Mouse (Mus musculus) heart, embryonic 11.5 days (tissue): Measurements from ENCODE around the gene Lrrc34. TPM values are rescaled to one million over a fixed set of nuclear protein-coding genes. Genes with fewer than 3 reads are reported as not detected.

Experiments used
- ATAC-seq: fragments of 200-750 bp; cut with Nextera tagmentation; replicated peaks from 2 replicates; pipeline ENCODE4 v1.8.0; 2017; ENCODE audit warnings: moderate library complexity; ENCODE audit not compliant: insufficient number of reproducible peaks, low FRiP score, low TSS enrichment
- H3K27ac ChIP-seq: fragments of 300-500 bp; sonication (generic); 2 replicates; pipeline ENCODE4 v1.5.1; 2014; ENCODE audit warnings: mild to moderate bottlenecking, low read depth, low read length
- H3K27me3 ChIP-seq: fragments of 300-500 bp; sonication (generic); 2 replicates; pipeline ENCODE4 v1.6.1; 2014; ENCODE audit warnings: mild to moderate bottlenecking, low read length, mixed read lengths; ENCODE audit not compliant: control insufficient read depth, insufficient read depth
- H3K36me3 ChIP-seq: fragments of 300-500 bp; sonication (generic); 2 replicates; pipeline ENCODE4 v1.6.1; 2014; ENCODE audit warnings: mild to moderate bottlenecking, low read length, moderate library complexity, mixed read lengths; ENCODE audit not compliant: control insufficient read depth, insufficient read depth
- H3K4me1 ChIP-seq: fragments of 300-500 bp; sonication (generic); 2 replicates; pipeline ENCODE4 v1.6.1; 2014; ENCODE audit warnings: low read length; ENCODE audit not compliant: control insufficient read depth, insufficient read depth
- H3K4me2 ChIP-seq: fragments of 300-500 bp; sonication (generic); 2 replicates; pipeline ENCODE4 v1.6.1; 2014; ENCODE audit warnings: mild to moderate bottlenecking, moderate library complexity
- H3K4me3 ChIP-seq: fragments of 300-500 bp; sonication (generic); 2 replicates; pipeline ENCODE4 v1.5.1; 2014; ENCODE audit warnings: low read depth, low read length
- H3K9ac ChIP-seq: fragments of 300-500 bp; sonication (generic); 2 replicates; pipeline ENCODE4 v1.6.1; 2014; ENCODE audit warnings: mild to moderate bottlenecking, low read depth, low read length, moderate library complexity
- H3K9me3 ChIP-seq: fragments of 300-500 bp; sonication (generic); replicated peaks from 2 replicates; pipeline ENCODE4 v1.6.1; 2016; ENCODE audit warnings: low read length; ENCODE audit not compliant: control insufficient read depth
- WGBS: fragments of 180-500 bp; shearing (Covaris S2); extraction: QIAGEN DNeasy Blood & Tissue Kit; methylation state at CpG from one replicate; pipeline ENCODE4 v1.1.7; 2014; ENCODE audit not compliant: insufficient replicate concordance; 5-methylcytosine and 5-hydroxymethylcytosine counted together
- polyA plus RNA-seq: library from polyadenylated mRNA; unstranded; fragments of >200 nt; fragmentation: Nextera tagmentation; extraction: Ambion mirVana; gene quantifications from 2 replicates; pipeline ENCODE4 v1.2.1, GENCODE M21; 2014

The Lrrc34 gene
- polyA plus RNA-seq, 1 experiment from 2014 or later: 0.62 TPM

DNA sequence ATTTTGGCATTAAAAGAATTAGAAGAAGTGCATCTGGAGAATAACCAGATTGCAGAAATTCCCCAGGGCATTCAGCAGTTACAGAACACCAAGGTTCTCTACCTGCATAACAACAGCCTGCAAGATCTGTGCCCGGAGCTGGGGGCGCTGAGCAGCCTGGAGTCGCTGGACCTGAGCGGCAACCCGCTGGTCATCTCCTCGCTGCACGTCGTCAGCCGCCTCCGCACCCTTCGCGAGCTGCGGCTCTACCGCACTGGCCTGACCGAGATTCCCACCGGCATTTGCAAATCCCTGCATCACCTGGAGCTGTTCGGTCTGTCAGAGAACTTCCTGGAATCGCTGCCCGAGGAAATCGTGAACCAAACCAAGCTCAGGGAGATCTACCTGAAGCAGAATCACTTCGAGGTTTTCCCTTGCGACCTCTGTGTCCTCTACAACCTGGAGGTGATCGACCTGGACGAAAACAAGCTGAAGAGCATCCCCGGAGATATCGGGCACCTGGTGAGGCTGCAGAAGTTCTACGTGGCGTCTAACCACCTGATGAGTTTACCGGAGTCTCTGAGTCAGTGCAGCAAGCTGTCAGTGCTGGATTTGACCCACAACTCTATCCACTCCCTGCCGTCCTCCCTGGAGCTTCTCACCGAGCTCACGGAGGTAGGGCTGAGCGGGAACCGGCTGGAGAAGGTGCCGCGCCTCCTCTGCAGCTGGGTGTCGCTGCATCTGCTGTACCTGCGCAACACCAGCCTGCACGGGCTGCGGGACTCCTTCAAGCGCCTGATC is 2.6 kb upstream of the Lrrc34 start:
- Histone ChIP-seq H3K4me3 (peak overlapping the region; percentile 49), H3K4me1 (peaks cover 2% of the 10 kb centered on the region; the same call in 1 of the 2 replicates), H3K4me2 (peak overlapping the region; percentile 94), H3K9ac (0 out of 2 replicates have a peak overlapping the region, but pooled peaks have one; percentile 39), H3K9me3 (no peaks in the 10 kb centered on the region), H3K27me3 (peaks cover 14% of the 10 kb centered on the region), H3K27ac (no peak overlapping the region), H3K36me3 (no peaks in the 10 kb centered on the region)
- ATAC-seq: 0 out of 2 replicates have a peak, but pooled peaks have one; percentile 35
- under 1% methylated on average over 41 of the region's 41 CpGs for WGBS

GRCm38 (mm10) chr3:30648466-30648865 is 797 bp upstream of the Lrrc34 start:
- ATAC-seq: no peak
- Histone ChIP-seq H3K4me2 (no peak overlapping the region), H3K36me3 (no peaks in the 10 kb centered on the region), H3K4me1 (peaks cover 2% of the 10 kb centered on the region; the same call in 1 of the 2 replicates), H3K27ac (no peak overlapping the region), H3K4me3 (no peak overlapping the region), H3K27me3 (peaks cover 14% of the 10 kb centered on the region), H3K9me3 (no peaks in the 10 kb centered on the region), H3K9ac (no peak overlapping the region)
- WGBS: 77% methylated on average over 2 of the region's 2 CpGs

- peaks cover 14% of the 10 kb centered on the region for H3K27me3 ChIP-seq
- H3K27ac ChIP-seq: no peak overlapping the region
- ATAC-seq: no peak
- H3K9ac ChIP-seq: no peak overlapping the region
- no peaks in the 10 kb centered on the region for H3K36me3 ChIP-seq
- no peak overlapping the region for H3K4me3 ChIP-seq
- H3K4me1 ChIP-seq: peaks cover 2% of the 10 kb centered on the region; the same call in 1 of the 2 replicates
- no peaks in the 10 kb centered on the region for H3K9me3 ChIP-seq
- H3K4me2 ChIP-seq: no peak overlapping the region
- 47% methylated on average over 8 of the region's 8 CpGs for WGBS
These were observed 908 bp downstream of the Lrrc34 start for GRCm38 (mm10) chr3:30646761-30647160.

- no peak within 1 kb of the TSS for H3K27ac ChIP-seq
- H3K4me2 ChIP-seq: no peak within 1 kb of the TSS
- no peak within 1 kb of the TSS for H3K4me3 ChIP-seq
- H3K4me1 ChIP-seq: no peaks in the 10 kb centered on the region
- H3K9me3 ChIP-seq: no peaks in the 10 kb centered on the region
- WGBS: 59% methylated on average over 2 of the region's 2 CpGs
- no peak within 1 kb of the TSS for H3K9ac ChIP-seq
- H3K27me3 ChIP-seq: peaks cover under 1% of the 10 kb centered on the region
- no peak for ATAC-seq
- no peaks in the 10 kb centered on the region for H3K36me3 ChIP-seq
These were observed 3.5 kb downstream of the Lrrc34 start, which contains the start of gene Lrriq4 for GRCm38 (mm10) chr3:30644207-30644606. Gene Lrriq4, plus strand, starts transcription at chr3:30644507.

- Histone ChIP-seq H3K36me3 (no peaks in the 10 kb centered on the region), H3K4me3 (no peak overlapping the region), H3K9ac (no peak overlapping the region), H3K27me3 (no peaks in the 10 kb centered on the region), H3K9me3 (no peaks in the 10 kb centered on the region), H3K4me2 (no peak overlapping the region), H3K27ac (no peak overlapping the region), H3K4me1 (no peaks in the 10 kb centered on the region)
- 73% methylated on average over 4 of the region's 4 CpGs for WGBS
- ATAC-seq: no peak
These were observed 12.0 kb downstream of the Lrrc34 start for GRCm38 (mm10) chr3:30635629-30636028.

DNA sequence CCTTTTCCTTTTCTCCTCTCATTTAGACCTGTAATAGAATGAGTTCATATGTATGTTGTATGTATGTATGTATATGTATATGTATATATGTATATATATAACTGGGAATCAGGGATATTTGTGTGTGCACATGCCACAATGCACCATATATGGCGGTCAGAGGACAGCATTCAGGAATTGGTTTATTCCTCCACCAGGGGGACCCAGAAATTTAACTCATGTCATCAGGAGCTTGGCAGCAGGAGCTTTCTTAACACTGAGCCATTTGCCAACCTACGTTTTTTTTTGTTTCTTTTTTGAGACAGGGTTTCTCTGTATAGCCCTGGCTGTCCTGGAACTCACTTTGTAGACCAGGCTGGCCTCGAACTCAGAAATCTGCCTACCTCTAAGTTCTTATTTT is 14.0 kb downstream of the Lrrc34 start:
- H3K27me3 ChIP-seq: no peaks in the 10 kb centered on the region
- ATAC-seq: no peak
- H3K4me2 ChIP-seq: no peak overlapping the region
- H3K4me1 ChIP-seq: no peaks in the 10 kb centered on the region
- no peak overlapping the region for H3K9ac ChIP-seq
- no peak overlapping the region for H3K4me3 ChIP-seq
- 64% methylated on average over 3 of the region's 3 CpGs for WGBS
- H3K36me3 ChIP-seq: no peaks in the 10 kb centered on the region
- H3K27ac ChIP-seq: no peak overlapping the region
- H3K9me3 ChIP-seq: no peaks in the 10 kb centered on the region

GRCm38 (mm10) chr3:30620132-30620531 is 27.5 kb downstream of the Lrrc34 start:
- no peak overlapping the region for H3K27ac ChIP-seq
- no peak overlapping the region for H3K4me3 ChIP-seq
- no peaks in the 10 kb centered on the region for H3K9me3 ChIP-seq
- H3K27me3 ChIP-seq: no peaks in the 10 kb centered on the region
- peaks cover 11% of the 10 kb centered on the region for H3K36me3 ChIP-seq
- H3K4me2 ChIP-seq: no peak overlapping the region
- ATAC-seq: no peak
- H3K4me1 ChIP-seq: no peaks in the 10 kb centered on the region
- 74% methylated on average over 8 of the region's 8 CpGs for WGBS
- no peak overlapping the region for H3K9ac ChIP-seq

DNA sequence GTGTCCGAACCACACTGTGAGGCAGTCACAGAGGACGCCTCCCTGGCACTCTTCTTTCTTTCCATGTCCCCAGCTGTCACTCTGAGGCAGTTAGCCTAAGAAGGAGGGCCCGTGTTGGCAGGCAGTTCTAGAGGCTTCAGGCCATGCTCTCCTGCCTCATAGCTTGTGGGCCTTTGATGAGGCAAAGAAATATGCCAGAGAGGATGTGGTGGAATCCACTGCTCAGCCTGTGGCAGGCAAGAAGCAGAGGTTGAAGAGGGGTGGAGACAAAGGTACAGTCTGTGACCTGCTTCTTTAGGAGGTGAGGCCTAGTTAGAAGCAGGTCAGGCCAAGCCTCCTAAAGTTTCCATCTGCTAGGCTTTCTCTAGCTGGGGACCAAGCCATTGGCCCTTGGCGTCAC is 36.7 kb downstream of the Lrrc34 start:
- H3K9ac ChIP-seq: no peak overlapping the region
- H3K36me3 ChIP-seq: peaks cover 31% of the 10 kb centered on the region
- no peak overlapping the region for H3K4me3 ChIP-seq
- H3K27ac ChIP-seq: no peak overlapping the region
- H3K9me3 ChIP-seq: no peaks in the 10 kb centered on the region
- WGBS: 84% methylated on average over 4 of the region's 4 CpGs
- no peaks in the 10 kb centered on the region for H3K4me1 ChIP-seq
- H3K4me2 ChIP-seq: no peak overlapping the region
- ATAC-seq: no peak
- no peaks in the 10 kb centered on the region for H3K27me3 ChIP-seq

DNA sequence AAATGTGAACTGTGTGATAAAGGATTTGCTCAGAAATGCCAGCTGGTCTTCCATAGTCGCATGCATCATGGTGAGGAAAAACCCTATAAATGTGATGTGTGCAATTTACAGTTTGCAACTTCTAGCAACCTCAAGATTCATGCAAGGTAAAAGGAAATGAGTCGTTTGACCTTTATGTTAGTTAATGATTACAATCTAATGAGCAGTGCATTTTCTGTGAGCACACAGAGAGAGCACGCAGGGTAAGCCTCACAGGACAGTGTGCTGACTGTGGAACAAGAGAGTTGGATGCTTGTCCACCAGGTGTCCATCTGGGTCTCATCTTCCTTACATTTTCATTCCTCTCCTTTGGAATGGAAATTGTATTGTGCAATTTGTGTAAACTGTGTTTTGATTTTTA is 38.7 kb downstream of the Lrrc34 start:
- no peak overlapping the region for H3K4me3 ChIP-seq

More for the DNA sequence above, 38.7 kb downstream of the Lrrc34 start:
- Histone ChIP-seq H3K27ac (no peak overlapping the region), H3K4me1 (no peaks in the 10 kb centered on the region), H3K36me3 (peaks cover 32% of the 10 kb centered on the region), H3K9me3 (no peaks in the 10 kb centered on the region), H3K27me3 (no peaks in the 10 kb centered on the region), H3K4me2 (no peak overlapping the region), H3K9ac (no peak overlapping the region)
- 90% methylated on average over 3 of the region's 3 CpGs for WGBS
- no peak for ATAC-seq
